Mouse (Mus musculus) thymus, postnatal 0 days (tissue): ENCODE data around the gene Slamf9. TPM values are rescaled to one million over a fixed set of nuclear protein-coding genes. Genes with fewer than 3 reads are reported as not detected.

ENCODE experiments used
- DNase-seq: peaks from one replicate; pipeline ENCODE4 v3.0.0-alpha.2; 2015; ENCODE audit warnings: low spot score
- polyA plus RNA-seq: library from polyadenylated mRNA; unstranded; fragments of >200 nt; fragmentation: Nextera tagmentation; extraction: Ambion mirVana; gene quantifications from 2 replicates; pipeline ENCODE4 v1.2.1, GENCODE M21; 2015

Gene Slamf9
- polyA plus RNA-seq, 1 experiment from 2014 or later = 1.4 TPM

GRCm38 (mm10) chr1:172489585-172490250 is 14.6 kb downstream of the Slamf9 start:
- DNase-seq = no peak

- DNase-seq = peak; percentile 62
Observed at GRCm38 (mm10) chr1:172490261-172490661, 15.1 kb downstream of the Slamf9 start.

- DNase-seq = no peak
Observed at GRCm38 (mm10) chr1:172492047-172492446, 16.9 kb downstream of the Slamf9 start.

GRCm38 (mm10) chr1:172493516-172493915 is 18.4 kb downstream of the Slamf9 start:
- DNase-seq = no peak

- DNase-seq = no peak
Observed at GRCm38 (mm10) chr1:172496030-172496429, 20.9 kb downstream of the Slamf9 start.

GRCm38 (mm10) chr1:172497428-172497827 is 22.3 kb downstream of the Slamf9 start:
- DNase-seq = no peak

- peak; percentile 32 for DNase-seq
Observed at GRCm38 (mm10) chr1:172499765-172500441, 24.7 kb downstream of the Slamf9 start, which contains the start of gene Tagln2. Tagln2 (plus strand) TSS chr1:172500047.

- DNase-seq = peak; percentile 35
Observed at GRCm38 (mm10) chr1:172500451-172501370, 25.6 kb downstream of the Slamf9 start.

GRCm38 (mm10) chr1:172501371-172502144 is 26.4 kb downstream of the Slamf9 start:
- DNase-seq = peak; percentile 57

GRCm38 (mm10) chr1:172502145-172503110 is 27.3 kb downstream of the Slamf9 start:
- DNase-seq = peak; percentile 34

GRCm38 (mm10) chr1:172503111-172503997 is 28.2 kb downstream of the Slamf9 start:
- DNase-seq = no peak

GRCm38 (mm10) chr1:172504756-172505155 is 29.6 kb downstream of the Slamf9 start:
- no peak for DNase-seq

- no peak for DNase-seq
Observed at GRCm38 (mm10) chr1:172507001-172507400, 31.8 kb downstream of the Slamf9 start.

- no peak for DNase-seq
Observed at GRCm38 (mm10) chr1:172507701-172508100, 32.5 kb downstream of the Slamf9 start.

GRCm38 (mm10) chr1:172508172-172508571 is 33.0 kb downstream of the Slamf9 start:
- DNase-seq = no peak

- DNase-seq = no peak
Observed at GRCm38 (mm10) chr1:172509235-172509634, 34.1 kb downstream of the Slamf9 start.

GRCm38 (mm10) chr1:172509983-172510382 is 34.8 kb downstream of the Slamf9 start:
- no peak for DNase-seq

- no peak for DNase-seq
Observed at GRCm38 (mm10) chr1:172510421-172510972, 35.3 kb downstream of the Slamf9 start.
